Mouse (Mus musculus) layer of hippocampus, adult 9-11 months (tissue): ENCODE measurements at regions not wholly inside any gene's neighbourhood (a gene's known extent, or its start where the extent isn't known, plus 50 kb on each side); places are given as distances from the start of the nearest gene placed in this dataset.
A peak's percentile ranks its signal among the peaks of the same experiment; 100 is the strongest.

ENCODE experiments used
- DNase-seq: peaks from one replicate; pipeline ENCODE4 v3.0.0; 2022

DNA sequence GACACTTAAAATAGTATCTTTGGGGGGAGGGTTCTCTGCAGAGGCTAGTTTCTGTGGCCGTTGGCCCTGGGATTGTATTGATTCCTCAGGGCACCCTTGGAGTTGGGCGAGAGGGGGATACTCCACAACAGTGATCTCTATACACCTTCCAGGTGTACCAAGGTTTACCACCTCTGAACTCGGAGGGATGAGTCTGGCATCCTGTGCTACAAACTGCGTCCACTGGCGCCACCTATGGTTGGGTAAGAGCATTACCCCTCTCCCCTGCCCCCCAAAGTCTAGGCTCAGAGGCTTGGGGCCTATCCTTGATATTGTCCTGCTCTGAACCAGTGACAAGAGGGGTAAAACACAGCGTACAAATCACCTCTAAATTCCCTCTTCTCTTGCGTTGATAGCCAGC, 62.2 kb downstream of the Gm17728 start:
- no peak for DNase-seq

DNA sequence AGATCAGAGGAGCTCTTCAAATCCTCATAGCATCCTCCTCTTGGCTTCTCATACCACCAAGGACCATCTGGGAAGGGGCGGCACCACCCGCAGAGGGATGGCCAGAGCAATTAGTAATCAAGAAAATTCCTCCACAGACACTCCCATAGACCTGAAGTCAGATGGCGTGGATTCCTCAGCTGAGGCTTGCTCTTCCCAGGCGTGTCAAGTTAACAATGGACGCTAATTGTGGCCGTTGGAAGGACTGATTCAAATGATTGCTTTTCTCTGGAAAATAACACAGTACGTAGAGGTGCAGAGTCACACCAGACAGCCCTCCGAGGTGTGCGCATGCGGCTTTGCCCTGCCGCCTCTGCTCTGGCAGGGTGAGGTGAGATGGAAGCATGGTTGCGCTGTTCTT, 62.7 kb downstream of the Gm17728 start:
- peak; percentile 4 for DNase-seq

DNA sequence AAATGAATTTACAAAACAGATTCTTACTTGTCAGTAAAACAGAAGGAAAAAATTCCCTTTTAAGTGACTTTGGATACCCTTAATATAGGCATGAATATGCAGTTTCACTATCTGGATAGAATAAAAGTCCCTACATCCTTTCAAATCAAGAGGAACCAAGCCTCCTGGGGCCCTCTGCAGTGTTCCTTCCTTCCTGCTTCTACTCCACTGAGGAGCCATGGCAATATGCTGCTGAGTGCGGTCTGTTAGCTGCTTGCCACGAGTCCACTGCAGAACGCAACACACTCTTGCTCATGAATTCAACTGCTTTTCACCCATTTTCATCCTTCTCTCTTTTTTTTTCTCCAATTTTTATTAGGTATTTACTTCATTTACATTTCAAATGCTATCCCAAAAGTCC, 107.5 kb downstream of the Gm17728 start:
- no peak for DNase-seq

DNA sequence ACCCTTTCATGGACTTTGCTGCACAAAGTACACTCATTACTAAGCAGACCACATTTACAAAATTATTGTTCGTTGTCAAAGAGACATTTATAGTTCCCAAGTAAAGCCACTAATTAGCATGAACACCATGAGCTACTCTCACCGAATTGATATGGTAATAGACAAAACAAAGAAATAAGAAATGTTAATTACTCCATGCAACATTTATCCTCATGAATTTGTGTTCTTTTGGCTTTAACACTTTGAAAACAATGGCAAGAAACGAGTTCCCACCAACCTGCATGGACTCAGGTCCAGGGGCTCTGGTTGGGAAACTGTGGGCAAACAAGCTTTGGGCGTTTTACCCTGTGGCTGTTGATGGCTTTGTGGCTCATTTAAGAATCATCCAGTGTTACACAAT, 114.2 kb downstream of the Gm17728 start:
- no peak for DNase-seq

DNA sequence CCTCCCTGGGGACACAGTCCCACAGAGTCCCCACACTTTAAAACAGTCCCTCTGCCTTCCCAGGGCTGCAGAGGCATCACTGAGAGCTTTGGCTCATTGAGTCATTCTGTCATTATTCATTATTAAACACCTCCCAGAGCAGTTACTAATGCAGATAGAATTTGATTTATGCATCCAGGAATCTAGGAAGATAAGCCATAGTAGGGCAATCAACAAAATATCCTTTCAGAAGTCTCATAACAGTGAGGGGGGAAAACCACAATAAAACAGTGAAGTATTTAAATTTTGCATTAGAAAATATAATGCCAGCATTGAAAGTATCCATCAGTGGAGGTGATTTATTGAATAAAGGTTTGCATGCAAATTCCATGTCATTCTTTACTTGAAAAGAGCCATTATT, 116.5 kb downstream of the Gm17728 start:
- no peak for DNase-seq

DNA sequence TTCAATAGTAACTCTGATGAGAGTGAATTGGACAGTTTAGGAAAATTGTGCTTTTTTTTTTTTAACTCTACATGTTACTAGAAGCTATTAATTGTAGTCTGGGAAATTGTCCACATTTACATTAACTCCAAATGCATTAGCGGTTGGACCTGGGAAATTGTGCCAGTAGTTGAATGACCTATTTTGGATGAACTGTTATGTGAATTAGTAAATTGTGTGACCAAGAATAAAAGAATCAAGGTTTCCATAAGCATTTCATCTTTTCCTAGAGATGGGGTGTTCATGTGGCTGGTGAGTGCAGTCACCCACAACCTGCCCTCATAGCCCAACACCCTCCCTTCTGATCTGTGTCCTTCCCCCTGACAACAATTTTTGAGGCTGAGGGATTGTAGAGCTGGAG, 118.3 kb downstream of the Gm17728 start:
- DNase-seq: no peak

DNA sequence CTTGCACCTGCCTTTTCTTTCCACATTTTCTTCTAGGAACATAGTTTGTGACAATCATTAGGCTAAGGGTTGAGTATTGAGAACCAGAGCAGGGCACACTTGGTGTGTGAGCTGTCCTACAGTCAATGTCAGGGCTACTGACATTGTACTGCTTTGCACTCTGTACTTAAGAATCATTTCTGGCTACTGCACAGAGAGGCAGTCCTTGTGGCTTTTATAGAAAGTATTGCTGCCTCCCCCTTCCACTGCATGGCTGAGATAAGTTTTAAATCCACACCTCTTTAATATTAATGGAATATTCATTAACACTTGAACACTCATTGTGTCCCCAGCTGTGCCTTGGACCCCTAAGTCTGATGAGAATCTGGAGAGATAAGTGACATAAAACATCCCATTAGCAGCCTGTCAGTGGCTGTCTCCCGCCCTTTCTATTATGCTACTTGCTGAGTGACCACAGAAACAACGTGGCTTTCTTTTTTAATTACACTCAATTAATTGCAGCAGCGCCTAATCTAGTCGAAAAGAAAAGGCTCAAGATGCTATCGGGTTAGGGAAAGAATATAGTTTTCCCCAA, 121.5 kb downstream of the Gm17728 start:
- no peak for DNase-seq

DNA sequence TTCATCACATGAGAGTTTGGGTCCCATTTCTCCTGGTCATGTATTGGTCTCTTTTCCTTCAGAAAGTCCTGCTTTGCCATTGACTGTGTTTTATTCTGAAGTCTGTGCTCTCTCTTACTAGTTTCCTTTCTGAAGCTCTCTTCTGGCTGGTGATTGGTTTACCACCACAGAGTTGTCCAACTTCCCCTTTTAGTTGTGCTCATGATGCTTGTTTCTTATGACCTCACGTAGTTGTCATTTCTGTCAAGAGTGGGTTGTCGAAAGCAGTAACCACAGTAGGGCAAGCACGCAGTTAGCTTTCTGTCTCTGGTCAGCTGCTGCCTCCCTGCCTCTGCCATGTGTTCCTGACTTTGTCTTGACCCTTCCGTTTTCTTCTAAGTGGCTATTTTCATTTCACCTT, 112.0 kb downstream of the Pabpc6 start:
- DNase-seq: no peak

DNA sequence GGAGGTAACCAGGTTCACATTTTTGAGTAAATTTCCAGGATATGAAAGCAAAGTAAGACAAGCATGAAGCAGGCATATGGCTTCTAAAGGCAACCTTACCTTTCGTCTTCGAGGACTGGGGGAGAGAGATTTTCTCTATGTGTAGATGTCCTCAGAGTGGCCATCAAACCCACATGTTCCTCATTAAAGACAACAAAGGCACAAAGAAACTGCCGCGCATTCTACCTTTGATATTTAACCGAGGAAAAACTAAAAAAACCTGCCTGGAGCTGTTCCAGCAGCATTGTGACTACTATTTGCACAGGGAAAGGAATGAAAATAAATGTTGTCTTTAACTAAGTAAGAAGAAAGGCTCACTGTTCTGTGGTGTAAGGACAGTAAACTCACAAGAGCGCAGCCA, 102.7 kb downstream of the Pabpc6 start:
- DNase-seq: no peak

DNA sequence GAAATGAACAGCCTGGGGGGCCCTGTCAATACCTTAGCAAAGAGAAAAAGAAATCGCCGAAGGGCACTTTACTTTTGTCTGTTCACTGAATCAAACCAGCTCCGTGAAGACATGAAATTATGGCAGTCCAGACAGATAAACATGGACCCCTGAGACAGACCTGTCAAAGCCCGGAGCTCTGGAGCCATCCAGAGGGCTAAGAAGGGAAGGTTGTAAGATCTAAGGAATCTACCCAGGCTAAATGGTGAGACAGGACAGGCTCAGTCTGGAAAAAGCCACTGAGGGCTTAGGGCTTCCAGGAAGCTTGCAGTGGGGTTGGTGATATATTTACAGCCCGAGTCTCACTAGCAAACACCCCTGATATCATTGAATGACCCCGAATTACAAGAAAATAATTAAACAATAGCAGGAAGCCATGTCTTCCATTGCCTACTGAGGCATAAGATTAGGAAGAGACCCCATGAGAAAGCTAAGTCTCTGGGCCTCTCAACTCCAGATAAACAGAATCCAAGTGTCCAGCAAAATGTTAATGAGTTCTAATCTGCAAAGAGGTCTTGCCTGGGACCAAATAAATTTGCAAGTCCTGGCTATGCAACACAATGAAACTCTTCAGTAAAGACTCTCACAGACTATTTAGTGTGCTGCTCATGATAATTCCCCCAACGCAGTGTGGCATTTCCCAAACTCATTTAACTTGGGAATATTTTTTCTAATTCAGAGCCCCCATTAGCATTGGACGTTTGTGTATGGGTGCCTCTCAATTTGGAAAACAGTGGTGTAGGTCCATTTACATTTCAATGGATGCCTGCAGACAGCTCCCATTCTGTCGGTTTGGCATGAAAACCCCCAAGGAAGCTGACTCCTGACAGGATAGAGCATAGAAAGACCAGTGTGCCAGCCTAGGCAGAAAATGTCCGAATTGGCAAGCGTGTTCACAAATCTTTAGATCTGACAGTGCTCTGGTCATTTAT, 89.8 kb downstream of the Pabpc6 start:
- DNase-seq: peak; percentile 75

DNA sequence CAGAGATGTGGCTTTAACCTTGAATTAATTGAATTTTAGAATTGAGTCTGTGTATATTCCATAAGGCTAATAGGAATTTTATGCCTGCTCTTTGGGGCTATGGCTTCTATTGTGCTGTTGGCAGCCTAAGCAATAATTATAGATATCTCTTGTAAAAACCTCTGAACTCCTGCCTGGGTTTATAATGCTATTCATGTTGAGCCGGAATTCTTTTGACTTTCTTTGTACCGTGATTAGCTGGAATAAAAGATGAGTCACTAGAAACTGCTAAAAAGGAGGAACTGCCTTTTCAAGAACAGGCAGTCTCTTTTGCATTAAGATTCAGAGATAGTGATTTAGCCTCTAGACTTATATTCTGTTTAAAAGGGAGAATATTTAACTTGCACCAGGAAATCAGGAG, 71.4 kb downstream of the Pabpc6 start:
- no peak for DNase-seq

DNA sequence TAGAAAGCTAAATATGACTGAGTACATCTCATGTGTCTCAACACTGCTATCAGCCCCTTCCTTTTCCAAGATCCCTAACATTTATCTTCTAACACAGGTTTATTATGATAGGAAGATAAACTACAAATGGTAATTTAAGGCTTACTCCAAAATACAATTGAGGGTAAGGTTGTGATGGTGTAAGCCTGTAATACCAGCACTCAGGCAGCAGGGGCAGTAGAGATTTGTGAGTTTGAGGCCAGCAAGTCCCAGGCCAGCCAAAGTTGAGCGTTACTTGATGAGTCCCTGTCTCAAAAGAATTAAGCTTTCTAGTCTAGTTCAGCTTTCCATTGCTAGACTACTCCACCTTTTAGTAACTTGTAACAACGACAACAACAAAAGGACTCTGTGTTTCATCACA, 69.1 kb downstream of the Pabpc6 start:
- DNase-seq: no peak
